Mouse (Mus musculus) embryonic facial prominence, embryonic 12.5 days (tissue): ENCODE results near the gene Slco1c1. TPM values are rescaled to one million over a fixed set of nuclear protein-coding genes. Genes with fewer than 3 reads are reported as not detected.
"Not testable (repeated sequence)": the region's sequence is repeated elsewhere in the genome, so short reads cannot be mapped to it uniquely, and the experiment has no call there.

Source experiments
- ATAC-seq: fragments of 200-750 bp; cut with Nextera tagmentation; 2 replicates; pipeline ENCODE4 v1.8.0; 2017; ENCODE audit not compliant: insufficient number of reproducible peaks, insufficient read depth, low FRiP score, low TSS enrichment
- H3K27ac ChIP-seq: fragments of 300-500 bp; sonication (generic); 2 replicates; pipeline ENCODE4 v1.5.1; 2016; ENCODE audit warnings: mild to moderate bottlenecking
- H3K27me3 ChIP-seq: fragments of 300-500 bp; sonication (generic); 2 replicates; pipeline ENCODE4 v1.6.1; 2016; ENCODE audit warnings: mild to moderate bottlenecking, moderate library complexity
- H3K36me3 ChIP-seq: fragments of 300-500 bp; sonication (generic); 2 replicates; pipeline ENCODE4 v1.6.1; 2016; ENCODE audit warnings: mild to moderate bottlenecking
- H3K4me1 ChIP-seq: fragments of 300-500 bp; sonication (generic); 2 replicates; pipeline ENCODE4 v1.6.1; 2016
- H3K4me2 ChIP-seq: fragments of 300-500 bp; sonication (generic); replicated peaks from 2 replicates; pipeline ENCODE4 v1.6.1; 2016; ENCODE audit warnings: mild to moderate bottlenecking, moderate library complexity
- H3K4me3 ChIP-seq: fragments of 300-500 bp; sonication (generic); 2 replicates; pipeline ENCODE4 v1.5.1; 2016; ENCODE audit warnings: mild to moderate bottlenecking
- H3K9ac ChIP-seq: fragments of 300-500 bp; sonication (generic); 2 replicates; pipeline ENCODE4 v1.6.1; 2016; ENCODE audit warnings: mild to moderate bottlenecking, moderate library complexity
- H3K9me3 ChIP-seq: fragments of 300-500 bp; sonication (generic); 2 replicates; pipeline ENCODE4 v1.6.1; 2016; ENCODE audit warnings: mild to moderate bottlenecking, moderate library complexity
- whole genome bisulfite sequencing: fragments of 180-500 bp; shearing (Covaris S2); methylation state at CpG from one replicate; pipeline ENCODE4 v1.1.7; 2016; 5-methylcytosine and 5-hydroxymethylcytosine counted together
- polyA plus RNA-seq: library from polyadenylated mRNA; unstranded; fragments of >200 nt; fragmentation: Nextera tagmentation; extraction: Ambion mirVana; gene quantifications from 2 replicates; pipeline ENCODE4 v1.2.1, GENCODE M21; 2016

Gene Slco1c1
- polyA plus RNA-seq, 1 experiment from 2014 or later: 0.28 TPM

GRCm38 (mm10) chr6:141530865-141531264, 6.7 kb downstream of the Slco1c1 start:
- Histone ChIP-seq H3K4me2 (no peak overlapping the region), H3K4me3 (no peak overlapping the region), H3K27me3 (no peaks in the 10 kb centered on the region), H3K9ac (no peak overlapping the region), H3K27ac (no peak overlapping the region), H3K9me3 (no peaks in the 10 kb centered on the region), H3K36me3 (no peaks in the 10 kb centered on the region), H3K4me1 (no peaks in the 10 kb centered on the region)
- WGBS: 52% methylated on average over 6 of the region's 6 CpGs
- no peak for ATAC-seq

GRCm38 (mm10) chr6:141537298-141537697, 13.1 kb downstream of the Slco1c1 start:
- WGBS: 19% methylated on average over 3 of the region's 3 CpGs
- ATAC-seq: no peak
- Histone ChIP-seq H3K4me1 (no peaks in the 10 kb centered on the region; the same call in 1 of the 2 replicates), H3K9me3 (no peaks in the 10 kb centered on the region), H3K36me3 (no peaks in the 10 kb centered on the region), H3K9ac (no peak overlapping the region), H3K4me2 (no peak overlapping the region), H3K4me3 (no peak overlapping the region), H3K27ac (no peak overlapping the region), H3K27me3 (no peaks in the 10 kb centered on the region)

DNA sequence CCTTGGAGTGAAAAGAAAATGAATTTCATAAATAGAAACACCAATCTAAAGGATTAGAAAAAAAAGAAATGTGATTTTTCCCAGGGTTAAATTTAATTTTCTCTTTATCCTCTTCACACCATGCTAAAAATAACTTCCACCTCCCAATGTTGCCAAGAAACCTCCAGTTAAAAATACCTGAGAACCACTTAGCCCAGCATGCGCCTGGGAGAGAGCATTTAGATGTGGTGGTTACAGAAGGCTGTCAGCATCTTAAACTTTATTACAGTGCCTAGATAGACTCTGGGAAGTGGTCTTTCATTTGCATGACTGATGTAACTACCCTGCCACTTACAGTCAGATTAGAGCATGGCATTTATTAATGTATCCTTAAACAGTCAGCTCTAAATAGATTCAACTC, 17.0 kb downstream of the Slco1c1 start:
- no peak overlapping the region for H3K4me2 ChIP-seq
- H3K9ac ChIP-seq: no peak overlapping the region
- no peak overlapping the region for H3K4me3 ChIP-seq
- H3K9me3 ChIP-seq: no peaks in the 10 kb centered on the region
- H3K36me3 ChIP-seq: no peaks in the 10 kb centered on the region
- no peaks in the 10 kb centered on the region for H3K27me3 ChIP-seq
- 79% methylated on average over 1 of the region's 1 CpGs for WGBS
- no peak overlapping the region for H3K27ac ChIP-seq
- ATAC-seq: no peak
- no peaks in the 10 kb centered on the region; the same call in 1 of the 2 replicates for H3K4me1 ChIP-seq

GRCm38 (mm10) chr6:141543344-141543743, 19.2 kb downstream of the Slco1c1 start:
- no peak for ATAC-seq
- H3K9me3 ChIP-seq: no peaks in the 10 kb centered on the region
- no peak overlapping the region for H3K4me3 ChIP-seq
- H3K27me3 ChIP-seq: no peaks in the 10 kb centered on the region
- no peaks in the 10 kb centered on the region for H3K36me3 ChIP-seq
- H3K4me2 ChIP-seq: no peak overlapping the region
- H3K9ac ChIP-seq: no peak overlapping the region
- no peak overlapping the region for H3K27ac ChIP-seq
- WGBS: 63% methylated on average over 7 of the region's 7 CpGs
- H3K4me1 ChIP-seq: no peaks in the 10 kb centered on the region

DNA sequence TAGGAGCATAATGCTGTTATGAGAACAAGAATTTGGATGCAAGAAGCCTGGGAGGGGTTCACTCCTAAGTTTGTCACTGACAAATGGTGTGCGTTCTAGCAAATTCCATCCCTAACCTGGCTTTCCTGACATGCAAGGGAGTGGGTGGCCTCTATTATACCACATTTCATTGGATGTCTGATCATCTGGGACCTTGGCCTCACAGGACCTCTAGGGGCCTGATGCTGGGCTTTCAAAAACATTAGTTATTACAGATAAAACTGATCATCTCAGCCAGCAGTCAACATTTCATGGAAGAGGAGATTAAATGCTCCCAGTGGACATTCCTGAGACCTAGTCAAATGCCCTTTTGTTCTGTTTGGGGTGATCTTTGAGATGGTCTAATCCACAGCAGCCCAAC, 34.0 kb downstream of the Slco1c1 start:
- H3K4me3 ChIP-seq: no peak overlapping the region
- H3K36me3 ChIP-seq: no peaks in the 10 kb centered on the region
- no peak overlapping the region for H3K27ac ChIP-seq
- H3K27me3 ChIP-seq: no peaks in the 10 kb centered on the region
- ATAC-seq: no peak
- WGBS: 84% methylated on average over 1 of the region's 1 CpGs
- no peaks in the 10 kb centered on the region for H3K9me3 ChIP-seq
- no peak overlapping the region for H3K4me2 ChIP-seq
- no peaks in the 10 kb centered on the region for H3K4me1 ChIP-seq
- H3K9ac ChIP-seq: no peak overlapping the region

- WGBS: 87% methylated on average over 2 of the region's 2 CpGs
- no peak overlapping the region for H3K9ac ChIP-seq
- no peaks in the 10 kb centered on the region for H3K36me3 ChIP-seq
- ATAC-seq: no peak
- no peaks in the 10 kb centered on the region for H3K9me3 ChIP-seq
- no peak overlapping the region for H3K4me3 ChIP-seq
- H3K27me3 ChIP-seq: no peaks in the 10 kb centered on the region
- no peak overlapping the region for H3K27ac ChIP-seq
- no peak overlapping the region for H3K4me2 ChIP-seq
- H3K4me1 ChIP-seq: no peaks in the 10 kb centered on the region
Measured at GRCm38 (mm10) chr6:141567366-141567765, 43.2 kb downstream of the Slco1c1 start.

GRCm38 (mm10) chr6:141567852-141568558, 43.8 kb downstream of the Slco1c1 start:
- Histone ChIP-seq H3K4me1 (no peaks in the 10 kb centered on the region), H3K9me3 (no peaks in the 10 kb centered on the region), H3K9ac (no peak overlapping the region), H3K4me3 (no peak overlapping the region), H3K27me3 (no peaks in the 10 kb centered on the region), H3K27ac (no peak overlapping the region), H3K36me3 (no peaks in the 10 kb centered on the region), H3K4me2 (no peak overlapping the region)
- no peak for ATAC-seq
- 75% methylated on average over 10 of the region's 10 CpGs for WGBS

DNA sequence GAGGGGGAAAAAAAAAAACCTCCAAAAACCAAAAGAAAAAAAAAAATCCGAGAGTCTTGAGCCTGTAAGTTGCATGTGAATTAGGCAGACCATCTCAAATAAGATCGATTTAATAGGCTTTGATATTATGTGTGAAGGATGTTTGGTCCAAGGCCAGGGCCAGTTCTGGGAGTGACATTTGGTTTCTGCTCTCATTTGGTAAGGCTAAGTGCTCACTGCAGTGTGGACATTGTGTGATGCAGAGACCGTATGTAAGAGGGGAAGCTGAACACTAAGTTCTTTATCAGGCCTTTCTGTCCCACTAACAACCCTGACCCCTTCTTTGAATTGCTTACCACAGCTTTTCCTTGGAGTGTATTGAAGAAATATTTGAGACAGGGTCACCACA, 44.4 kb downstream of the Slco1c1 start:
- H3K27me3 ChIP-seq: no peaks in the 10 kb centered on the region
- H3K9ac ChIP-seq: no peak overlapping the region
- no peaks in the 10 kb centered on the region for H3K36me3 ChIP-seq
- no peaks in the 10 kb centered on the region for H3K9me3 ChIP-seq
- 61% methylated on average over 3 of the region's 3 CpGs for WGBS
- no peak overlapping the region for H3K4me2 ChIP-seq
- no peak overlapping the region for H3K4me3 ChIP-seq
- H3K4me1 ChIP-seq: no peaks in the 10 kb centered on the region
- no peak overlapping the region for H3K27ac ChIP-seq
- no peak for ATAC-seq

GRCm38 (mm10) chr6:141576646-141577200, 52.6 kb downstream of the Slco1c1 start:
- H3K27me3 ChIP-seq: no peaks in the 10 kb centered on the region
- no peak overlapping the region for H3K27ac ChIP-seq
- no peak overlapping the region for H3K4me2 ChIP-seq
- H3K4me1 ChIP-seq: no peaks in the 10 kb centered on the region
- no peak overlapping the region for H3K4me3 ChIP-seq
- WGBS: 33% methylated on average over 3 of the region's 3 CpGs
- H3K9ac ChIP-seq: no peak overlapping the region
- H3K36me3 ChIP-seq: no peaks in the 10 kb centered on the region
- ATAC-seq: no peak
- no peaks in the 10 kb centered on the region for H3K9me3 ChIP-seq

DNA sequence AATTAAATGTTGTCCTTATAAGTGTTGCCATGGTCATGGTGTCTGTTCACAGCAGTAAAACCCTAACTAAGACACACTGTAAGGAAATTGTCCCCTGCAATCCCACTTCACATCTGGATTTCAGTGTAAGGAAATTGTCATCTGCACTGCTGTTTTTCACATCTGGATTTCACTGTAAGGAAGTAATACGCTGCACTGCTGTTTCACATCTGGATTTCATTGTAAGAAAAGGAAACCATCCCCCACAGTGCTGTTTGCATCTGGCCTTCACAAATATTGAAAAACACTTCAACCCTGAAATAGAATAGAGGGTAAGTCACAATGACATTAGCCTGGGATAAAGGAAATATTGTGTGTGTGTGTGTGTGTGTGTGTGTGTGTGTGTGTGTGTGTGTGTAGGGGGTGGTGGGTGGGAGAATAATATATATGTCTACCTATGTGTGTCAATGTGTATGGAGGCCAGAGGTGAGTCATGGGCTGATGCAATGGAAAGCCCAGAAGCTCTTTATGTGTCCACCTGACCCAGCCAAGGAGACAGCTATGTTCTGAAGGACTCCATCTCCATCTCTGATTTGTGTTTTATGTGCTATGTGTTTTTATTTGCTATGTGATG, 60.7 kb downstream of the Slco1c1 start:
- H3K27ac ChIP-seq: no peak overlapping the region
- H3K4me3 ChIP-seq: no peak overlapping the region
- no peaks in the 10 kb centered on the region for H3K27me3 ChIP-seq
- no peak overlapping the region for H3K9ac ChIP-seq
- H3K36me3 ChIP-seq: no peaks in the 10 kb centered on the region
- 15% methylated on average over 1 of the region's 1 CpGs for WGBS
- no peak for ATAC-seq
- H3K9me3 ChIP-seq: no peaks in the 10 kb centered on the region
- H3K4me2 ChIP-seq: no peak overlapping the region
- H3K4me1 ChIP-seq: no peaks in the 10 kb centered on the region; the same call in 1 of the 2 replicates

GRCm38 (mm10) chr6:141590002-141590401, 65.8 kb downstream of the Slco1c1 start:
- Histone ChIP-seq H3K9me3 (no peaks in the 10 kb centered on the region), H3K9ac (no peak overlapping the region), H3K36me3 (no peaks in the 10 kb centered on the region), H3K4me1 (no peaks in the 10 kb centered on the region; the same call in 1 of the 2 replicates), H3K27me3 (no peaks in the 10 kb centered on the region), H3K4me3 (no peak overlapping the region), H3K4me2 (no peak overlapping the region), H3K27ac (no peak overlapping the region)
- no peak for ATAC-seq
- WGBS: 58% methylated on average over 1 of the region's 1 CpGs

GRCm38 (mm10) chr6:141590598-141591200, 66.5 kb downstream of the Slco1c1 start:
- not testable (repeated sequence) for H3K36me3 ChIP-seq, H3K27ac ChIP-seq, H3K4me3 ChIP-seq, H3K4me1 ChIP-seq, ATAC-seq, H3K9me3 ChIP-seq, H3K27me3 ChIP-seq, H3K9ac ChIP-seq, H3K4me2 ChIP-seq
- 60% methylated on average over 4 of the region's 4 CpGs for WGBS
